Mouse (Mus musculus): Measurements from ENCODE around the gene Bcan.
A peak's percentile ranks its signal among the peaks of the same experiment; 100 is the strongest.

Bcan gene

GRCm38 (mm10) chr3:88000181-88000580 lies at the start of gene Bcan:
Bcan (minus strand) TSS chr3:88000230.
- no peak for DNase-seq (ENCODE audit: low read depth, low spot score)

- DNase-seq (ENCODE audit: low read depth, low spot score): no peak
Observed at GRCm38 (mm10) chr3:88049532-88049931, 49.5 kb upstream of the Bcan start.

GRCm38 (mm10) chr3:88042661-88043421 lies 42.8 kb upstream of the Bcan start, which contains the start of gene Gpatch4:
Gpatch4 (plus strand) TSS chr3:88043108.
- peak; percentile 91 for DNase-seq (ENCODE audit: low read depth, low spot score)

GRCm38 (mm10) chr3:88035561-88036293 lies 35.7 kb upstream of the Bcan start:
- peak; percentile 31 for DNase-seq (ENCODE audit: low read depth, low spot score)

- DNase-seq (ENCODE audit: low read depth, low spot score): no peak
Observed at GRCm38 (mm10) chr3:88033506-88033905, 33.5 kb upstream of the Bcan start.

- no peak for DNase-seq (ENCODE audit: low read depth, low spot score)
Observed at GRCm38 (mm10) chr3:88030608-88031395, 30.8 kb upstream of the Bcan start.

GRCm38 (mm10) chr3:88027434-88028186 lies 27.6 kb upstream of the Bcan start, which contains the start of gene Hapln2:
Hapln2 (minus strand) TSS chr3:88027583.
- DNase-seq (ENCODE audit: low read depth, low spot score): peak; percentile 43

- DNase-seq (ENCODE audit: low read depth, low spot score): no peak
Observed at GRCm38 (mm10) chr3:88026823-88027222, 26.8 kb upstream of the Bcan start.

- no peak for DNase-seq (ENCODE audit: low read depth, low spot score)
Observed at GRCm38 (mm10) chr3:88023192-88024074, 23.4 kb upstream of the Bcan start.

- peak; percentile 49 for DNase-seq (ENCODE audit: low read depth, low spot score)
Observed at GRCm38 (mm10) chr3:88022322-88023191, 22.5 kb upstream of the Bcan start.

GRCm38 (mm10) chr3:88010634-88011265 lies 10.7 kb upstream of the Bcan start:
- DNase-seq (ENCODE audit: low read depth, low spot score): peak; percentile 78

- DNase-seq (ENCODE audit: low read depth, low spot score): peak; percentile 45
Observed at GRCm38 (mm10) chr3:88005822-88006786, 6.1 kb upstream of the Bcan start.

GRCm38 (mm10) chr3:88002291-88002976 lies 2.4 kb upstream of the Bcan start:
- no peak for DNase-seq (ENCODE audit: low read depth, low spot score)

- no peak for DNase-seq (ENCODE audit: low read depth, low spot score)
Observed at GRCm38 (mm10) chr3:88000816-88001595, 976 bp upstream of the Bcan start.

- DNase-seq (ENCODE audit: low read depth, low spot score): no peak
Observed at GRCm38 (mm10) chr3:87999243-87999895, 661 bp downstream of the Bcan start.

GRCm38 (mm10) chr3:87998747-87999146 lies 1.3 kb downstream of the Bcan start:
- DNase-seq (ENCODE audit: low read depth, low spot score): no peak
